Mouse (Mus musculus) bone marrow macrophage, adult 2 months (primary cell): ENCODE data around the gene Ran.

Experiments
- CTCF ChIP-seq: IDR thresholded peaks from 2 replicates; pipeline ENCODE4 v1.5.1; 2012; ENCODE audit warnings: low read depth, mild to moderate bottlenecking, low read length, moderate library complexity
- POLR2A ChIP-seq: IDR thresholded peaks from 2 replicates; pipeline ENCODE4 v1.6.1; 2012; ENCODE audit warnings: mild to moderate bottlenecking, low read depth, low read length, borderline replicate concordance

DNA sequence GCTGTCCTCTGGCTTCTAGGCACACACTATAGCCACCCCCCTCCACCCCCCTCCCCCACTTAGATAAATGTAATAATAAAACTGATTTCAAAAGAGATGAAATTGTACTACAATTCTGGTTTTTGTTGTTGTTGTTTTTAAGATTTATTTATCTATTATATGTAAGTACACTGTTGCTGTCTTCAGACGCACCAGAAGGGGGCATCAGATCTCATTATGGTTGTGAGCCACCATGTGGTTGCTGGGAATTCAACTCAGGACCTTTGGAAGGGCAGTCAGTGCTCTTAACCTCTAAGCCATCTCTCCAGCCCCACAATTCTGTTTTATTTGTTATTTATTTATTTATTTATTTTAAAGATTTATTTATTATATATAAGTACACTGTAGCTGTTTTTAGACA is 6.8 kb downstream of the Ran start:
- no peak for TF ChIP-seq POLR2A
- TF ChIP-seq CTCF, result no peak
